Comparison of ENCODE assay signal across 8 mouse cellular contexts in genomic region chr11:69758478-69758970, GRCm38 (mm10). TPM values are rescaled to one million over a fixed set of nuclear protein-coding genes. Genes with fewer than 3 reads are reported as not detected.
A peak's percentile ranks its signal among the peaks of the same experiment; 100 is the strongest.
DNase-seq lines count a peak whose midpoint lies in the region; ATAC-seq lines count a peak whose summit lies in the region.

Polr2a (minus strand) TSS chr11:69758637.

- H3K4me3 ChIP-seq in megakaryocyte, embryonic 14.5 days (replicated peaks) = peak within 1 kb of the TSS; percentile 94

- no peaks in the 10 kb centered on the region for H3K9me3 ChIP-seq in megakaryocyte, embryonic 14.5 days

- DNase-seq in ZHBTc4 (ENCODE audit: low read depth, low spot score) = peak; percentile 99
- DNase-seq in gastrocnemius, adult 8-10 months (ENCODE audit: low spot score in 2 of 2) = peak; percentile 97
- peak; percentile 99 for DNase-seq in hindlimb bud, embryonic 11.5 days (ENCODE audit: extremely low spot score, low read depth, low spot score)
- peak; percentile 96 to 99 for DNase-seq in left cerebral cortex, adult 8-10 months (ENCODE audit: low spot score in 2 of 2)
- peak; percentile 98 for DNase-seq in right cerebral cortex, postnatal 10 days (ENCODE audit: low spot score in 2 of 2)
- DNase-seq in urinary bladder, postnatal 25 days (ENCODE audit: low spot score) = peak; percentile 98

- peak; percentile 69 for ATAC-seq in common myeloid progenitor, adult 5-6 weeks (replicated peaks; ENCODE audit: low read depth, poor library complexity, severe bottlenecking)

- peaks cover 52% of the 10 kb centered on the region for H3K4me1 ChIP-seq in megakaryocyte, embryonic 14.5 days

- H3K36me3 ChIP-seq in megakaryocyte, embryonic 14.5 days (replicated peaks; ENCODE audit: low read length) = no peaks in the 10 kb centered on the region

- H3K27me3 ChIP-seq in megakaryocyte, embryonic 14.5 days (replicated peaks) = no peaks in the 10 kb centered on the region

RNA-seq across cellular contexts. Expression of gene Polr2a, which starts in this region (rescaled TPM):
- 59.3 and 132 TPM in 2 replicates for total RNA-seq in common myeloid progenitor, adult 5-6 weeks (2017)
- 10 to 100 TPM; 27.8 to 38.4 (median 35.3) TPM for total RNA-seq in gastrocnemius, adult 8-10 months (2022)
- total RNA-seq in left cerebral cortex, adult 8-10 months (2022) = 10 to 100 TPM; 48.6 to 56.4 (median 51.3) TPM
- polyA plus RNA-seq in megakaryocyte, embryonic 14.5 days (2012; ENCODE audit: insufficient read depth, low replicate concordance) = 36.5 and 129 TPM in 2 replicates

Comparison
In these comparisons a context has a peak if more than half of its experiments do, and no peak if none do; other contexts are left out.
1. Peak in every context shown above with its lines: DNase-seq, ATAC-seq and H3K4me3 ChIP-seq.